Mouse (Mus musculus) liver, embryonic 15.5 days (tissue): ENCODE data around the gene Adra1d. TPM values are rescaled to one million over a fixed set of nuclear protein-coding genes. Genes with fewer than 3 reads are reported as not detected.

Source experiments
- ATAC-seq: fragments of 200-750 bp; cut with Nextera tagmentation; 2 replicates; pipeline ENCODE4 v1.8.0; 2017; ENCODE audit warnings: moderate number of reproducible peaks, mild to moderate bottlenecking, moderate library complexity; ENCODE audit not compliant: insufficient read depth
- H3K27ac ChIP-seq: fragments of 300-500 bp; sonication (generic); replicated peaks from 2 replicates; pipeline ENCODE4 v1.5.1; 2015; ENCODE audit warnings: mild to moderate bottlenecking, inconsistent platforms
- H3K27me3 ChIP-seq: fragments of 300-500 bp; sonication (generic); 2 replicates; pipeline ENCODE4 v1.6.1; 2015; ENCODE audit warnings: mild to moderate bottlenecking, inconsistent platforms
- H3K36me3 ChIP-seq: fragments of 300-500 bp; sonication (generic); replicated peaks from 2 replicates; pipeline ENCODE4 v1.6.1; 2015; ENCODE audit warnings: moderate library complexity, mild to moderate bottlenecking, inconsistent platforms
- H3K4me1 ChIP-seq: fragments of 300-500 bp; sonication (generic); replicated peaks from 2 replicates; pipeline ENCODE4 v1.6.1; 2015; ENCODE audit warnings: inconsistent platforms
- H3K4me2 ChIP-seq: fragments of 300-500 bp; sonication (generic); 2 replicates; pipeline ENCODE4 v1.6.1; 2015; ENCODE audit warnings: moderate library complexity, mild to moderate bottlenecking, inconsistent platforms
- H3K4me3 ChIP-seq: fragments of 300-500 bp; sonication (generic); replicated peaks from 2 replicates; pipeline ENCODE4 v1.5.1; 2015; ENCODE audit warnings: mild to moderate bottlenecking, inconsistent platforms
- H3K9ac ChIP-seq: fragments of 300-500 bp; sonication (generic); 2 replicates; pipeline ENCODE4 v1.6.1; 2015; ENCODE audit warnings: moderate library complexity, mild to moderate bottlenecking, inconsistent platforms
- H3K9me3 ChIP-seq: fragments of 300-500 bp; sonication (generic); replicated peaks from 2 replicates; pipeline ENCODE4 v1.6.1; 2016; ENCODE audit warnings: inconsistent platforms
- WGBS: fragments of 180-500 bp; shearing (Covaris S2); methylation state at CpG from one replicate; pipeline ENCODE4 v1.1.7; 2015; ENCODE audit warnings: mixed read lengths; ENCODE audit not compliant: insufficient replicate concordance; 5-methylcytosine and 5-hydroxymethylcytosine counted together
- polyA plus RNA-seq: library from polyadenylated mRNA; unstranded; fragments of >200 nt; fragmentation: Nextera tagmentation; extraction: Ambion mirVana; gene quantifications from 2 replicates; pipeline ENCODE4 v1.2.1, GENCODE M21; 2015

Gene Adra1d
- polyA plus RNA-seq, 1 experiment from 2014 or later = 0.41 TPM

DNA sequence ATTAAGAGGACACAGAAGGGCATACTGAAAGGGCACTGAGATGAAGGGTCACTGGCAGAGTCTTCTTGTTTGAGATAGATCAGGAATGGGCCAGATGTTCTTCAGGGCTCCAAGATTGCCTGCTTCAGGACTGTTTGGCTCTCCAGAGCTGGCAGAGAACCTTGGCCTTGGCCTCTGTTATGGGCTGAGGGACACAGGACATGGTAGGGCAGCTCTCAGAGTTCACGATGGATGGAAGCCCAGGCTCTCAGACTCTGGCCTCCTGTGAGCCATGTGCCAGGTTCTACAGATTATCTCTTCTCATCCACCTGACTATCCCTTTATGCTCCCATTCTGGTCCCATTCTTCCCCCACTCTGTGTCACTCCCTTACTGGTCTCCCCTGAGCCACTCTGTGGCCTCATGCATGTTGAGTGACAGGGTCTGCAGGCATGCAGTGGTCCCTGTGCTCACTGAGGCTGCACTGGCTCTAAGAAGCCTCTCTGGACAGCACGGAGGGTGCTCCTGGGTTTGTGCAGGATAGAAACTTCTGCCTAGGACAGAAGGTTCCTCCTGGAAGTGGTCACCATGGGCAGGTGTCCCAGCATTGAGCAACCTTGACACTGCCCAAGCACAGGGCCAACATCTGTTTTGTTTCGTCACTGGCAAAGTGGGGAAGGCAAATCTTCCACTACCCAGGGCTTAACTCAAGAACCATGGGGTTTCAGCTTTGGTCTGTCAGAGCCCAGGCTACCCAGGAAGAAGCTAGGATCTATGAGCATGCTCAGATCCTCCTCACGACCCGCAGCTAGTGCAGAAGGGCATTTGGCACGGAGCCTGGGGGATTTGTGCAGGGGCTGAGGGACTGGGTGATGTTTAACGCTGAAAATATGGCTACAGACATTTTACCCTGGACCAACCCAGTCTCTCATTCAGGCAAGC is 10.1 kb downstream of the Adra1d start:
- Histone ChIP-seq H3K36me3 (no peaks in the 10 kb centered on the region), H3K27me3 (peaks cover 91% of the 10 kb centered on the region), H3K4me1 (no peaks in the 10 kb centered on the region), H3K9ac (no peak overlapping the region), H3K4me3 (no peak overlapping the region), H3K27ac (no peak overlapping the region), H3K4me2 (no peak overlapping the region), H3K9me3 (no peaks in the 10 kb centered on the region)
- WGBS = 35% methylated on average over 7 of the region's 7 CpGs
- no peak for ATAC-seq

DNA sequence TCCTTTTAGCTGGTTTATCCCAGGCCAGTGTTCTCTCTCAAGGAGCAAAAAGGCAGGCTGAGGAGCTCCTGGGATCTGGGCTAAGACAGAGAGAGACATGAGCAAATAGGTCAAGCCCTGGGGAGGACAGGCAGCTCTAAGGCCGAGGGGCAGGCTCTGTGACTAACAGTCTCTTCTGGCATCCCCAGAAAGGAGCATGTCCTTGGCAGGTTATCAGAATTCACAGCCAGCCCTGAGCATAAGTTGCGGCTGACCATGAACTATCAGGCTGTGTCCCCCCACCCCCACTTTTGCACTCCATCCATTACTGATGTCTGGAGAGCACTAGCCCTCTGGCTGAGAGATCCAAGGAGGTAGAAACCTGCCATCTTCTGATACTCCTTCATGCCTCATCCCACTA is 11.2 kb downstream of the Adra1d start:
- no peak overlapping the region for H3K4me3 ChIP-seq
- no peak overlapping the region for H3K4me2 ChIP-seq
- no peak for ATAC-seq
- no peak overlapping the region for H3K9ac ChIP-seq
- H3K27ac ChIP-seq = no peak overlapping the region
- no peaks in the 10 kb centered on the region for H3K36me3 ChIP-seq
- H3K9me3 ChIP-seq = no peaks in the 10 kb centered on the region
- peaks cover 91% of the 10 kb centered on the region for H3K27me3 ChIP-seq
- 41% methylated on average over 2 of the region's 2 CpGs for WGBS
- peaks cover 8% of the 10 kb centered on the region for H3K4me1 ChIP-seq

DNA sequence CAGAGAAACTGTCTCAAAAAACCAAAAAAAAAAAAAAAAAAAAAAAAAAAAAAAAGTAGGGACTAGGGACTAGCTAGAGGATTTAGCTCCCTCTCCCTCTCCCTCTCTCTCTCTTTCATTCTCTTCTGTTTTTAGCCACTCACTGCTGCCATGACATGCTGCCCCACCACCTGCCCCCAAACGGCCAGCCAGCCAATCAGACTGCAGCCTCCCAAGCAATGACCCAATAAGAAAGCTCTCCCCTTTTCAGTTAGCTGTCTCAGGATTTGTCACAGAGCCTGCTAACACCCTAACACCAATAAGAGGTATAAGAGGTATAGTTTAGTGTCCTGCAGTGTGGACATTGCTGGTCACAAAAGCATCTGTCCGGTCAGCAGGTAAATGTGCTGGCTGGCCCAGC is 11.6 kb downstream of the Adra1d start:
- no peaks in the 10 kb centered on the region for H3K9me3 ChIP-seq
- no peaks in the 10 kb centered on the region for H3K36me3 ChIP-seq
- 42% methylated on average over 2 of the region's 2 CpGs for WGBS
- peaks cover 92% of the 10 kb centered on the region for H3K27me3 ChIP-seq
- no peak for ATAC-seq
- no peak overlapping the region for H3K27ac ChIP-seq
- H3K4me2 ChIP-seq = no peak overlapping the region
- no peak overlapping the region for H3K4me3 ChIP-seq
- peaks cover 12% of the 10 kb centered on the region for H3K4me1 ChIP-seq
- H3K9ac ChIP-seq = no peak overlapping the region

DNA sequence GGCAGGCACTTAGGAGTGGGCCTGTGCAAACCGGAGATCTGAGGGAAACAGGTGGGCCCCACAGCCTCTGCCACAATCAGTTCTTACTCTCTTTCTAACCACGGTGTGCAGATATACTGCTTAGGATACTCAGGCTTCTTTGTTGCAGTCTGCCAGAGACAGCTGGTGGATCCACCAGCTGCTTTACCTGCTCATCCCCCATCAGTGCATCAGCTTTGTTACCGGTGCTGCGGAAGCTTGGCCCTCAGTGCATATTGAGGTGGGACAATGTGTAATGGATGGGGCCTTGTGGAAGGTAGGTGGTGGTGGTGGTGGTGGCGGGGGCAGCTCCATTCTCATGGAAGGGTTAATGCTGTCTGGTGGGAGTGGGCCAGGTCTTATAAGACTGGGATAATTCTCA is 13.0 kb downstream of the Adra1d start:
- no peak for ATAC-seq
- Histone ChIP-seq H3K9me3 (no peaks in the 10 kb centered on the region), H3K9ac (no peak overlapping the region), H3K4me3 (no peak overlapping the region), H3K27me3 (peaks cover 98% of the 10 kb centered on the region), H3K36me3 (no peaks in the 10 kb centered on the region), H3K4me1 (peaks cover 13% of the 10 kb centered on the region), H3K27ac (no peak overlapping the region), H3K4me2 (no peak overlapping the region)
- WGBS = 62% methylated on average over 5 of the region's 5 CpGs

DNA sequence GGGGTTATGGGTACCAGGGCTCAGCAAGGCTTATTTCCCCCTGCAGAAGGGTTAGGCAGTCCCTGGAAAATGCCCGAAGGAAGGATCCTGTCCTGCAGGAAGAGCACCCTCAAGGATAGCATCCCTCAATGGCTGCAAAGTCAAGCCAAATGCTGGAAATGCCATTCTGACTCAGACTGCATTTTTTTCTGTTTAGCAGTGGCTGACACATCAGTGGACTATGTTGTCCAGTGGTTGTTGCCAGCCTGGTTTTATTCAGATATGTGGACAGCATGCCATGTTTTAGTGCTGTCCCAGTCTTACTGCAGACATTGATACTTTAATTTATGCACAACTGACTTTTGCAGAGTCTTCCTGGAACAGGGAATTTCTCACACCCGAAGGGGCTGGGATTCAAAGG is 13.8 kb downstream of the Adra1d start:
- ATAC-seq = no peak
- no peak overlapping the region for H3K9ac ChIP-seq
- H3K4me2 ChIP-seq = no peak overlapping the region
- H3K9me3 ChIP-seq = no peaks in the 10 kb centered on the region
- 34% methylated on average over 2 of the region's 2 CpGs for WGBS
- H3K27ac ChIP-seq = no peak overlapping the region
- H3K4me3 ChIP-seq = no peak overlapping the region
- no peaks in the 10 kb centered on the region for H3K36me3 ChIP-seq
- peaks cover 13% of the 10 kb centered on the region for H3K4me1 ChIP-seq
- peaks cover 98% of the 10 kb centered on the region for H3K27me3 ChIP-seq

DNA sequence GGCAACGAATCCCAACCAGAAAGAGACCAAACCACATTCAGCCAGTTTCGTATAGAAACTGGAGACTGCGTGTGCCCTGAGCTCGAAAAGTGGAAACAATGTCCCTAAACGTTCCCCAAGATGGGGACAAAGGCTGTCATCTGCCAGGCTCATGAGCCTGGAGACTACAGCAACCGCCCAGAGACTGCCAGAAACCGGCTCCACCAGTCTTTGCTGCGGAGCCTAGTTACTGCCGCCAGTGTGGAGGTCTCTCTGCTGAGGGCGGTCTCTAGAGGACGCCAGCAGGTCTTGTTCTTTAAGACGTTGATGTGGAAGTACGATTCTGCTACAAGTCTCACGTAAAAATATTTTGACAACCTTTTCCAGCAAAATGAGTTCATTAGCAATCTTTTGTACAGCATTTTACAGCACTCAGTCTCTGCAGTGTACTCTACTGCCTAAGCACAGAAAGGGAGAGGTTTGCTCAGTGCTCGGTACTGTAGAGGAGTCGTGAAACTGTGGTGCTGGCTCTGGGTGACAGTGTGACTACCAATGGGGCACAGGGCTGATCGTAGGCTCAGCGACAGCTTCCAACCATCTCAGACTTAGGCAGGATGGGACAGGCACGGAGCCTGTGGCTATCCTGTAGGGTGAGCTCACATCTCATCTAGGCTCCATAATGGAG is 15.2 kb downstream of the Adra1d start:
- Histone ChIP-seq H3K9me3 (no peaks in the 10 kb centered on the region), H3K4me2 (no peak overlapping the region), H3K9ac (no peak overlapping the region), H3K36me3 (no peaks in the 10 kb centered on the region), H3K4me1 (peaks cover 13% of the 10 kb centered on the region), H3K27ac (no peak overlapping the region), H3K4me3 (no peak overlapping the region), H3K27me3 (peaks cover 89% of the 10 kb centered on the region)
- ATAC-seq = no peak
- WGBS = 11% methylated on average over 19 of the region's 19 CpGs

DNA sequence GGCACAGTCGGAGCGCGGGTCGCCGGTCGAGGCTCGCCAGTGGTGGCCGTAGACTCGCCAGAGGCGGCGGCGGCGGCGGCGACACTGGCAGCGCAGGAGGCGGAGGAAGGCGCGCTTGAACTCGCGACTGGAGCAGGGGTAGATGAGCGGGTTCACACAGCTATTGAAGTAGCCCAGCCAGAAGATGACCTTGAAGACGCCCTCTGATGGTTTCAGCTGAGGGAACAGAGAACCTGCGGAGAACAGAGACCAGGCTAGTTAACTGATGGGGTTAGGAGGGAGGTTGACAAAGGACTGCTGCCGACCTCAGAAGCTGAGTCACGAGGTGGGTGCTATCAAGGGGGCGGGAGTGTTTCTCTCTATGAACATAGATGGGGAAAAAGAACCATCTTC is 15.8 kb downstream of the Adra1d start:
- H3K9me3 ChIP-seq = no peaks in the 10 kb centered on the region
- peak overlapping the region; percentile 42 for H3K4me3 ChIP-seq
- H3K36me3 ChIP-seq = no peaks in the 10 kb centered on the region
- peaks cover 87% of the 10 kb centered on the region for H3K27me3 ChIP-seq
- H3K27ac ChIP-seq = no peak overlapping the region
- H3K4me1 ChIP-seq = peaks cover 13% of the 10 kb centered on the region
- no peak for ATAC-seq
- no peak overlapping the region for H3K9ac ChIP-seq
- H3K4me2 ChIP-seq = peak overlapping the region; percentile 62
- WGBS = under 1% methylated on average over 27 of the region's 27 CpGs

DNA sequence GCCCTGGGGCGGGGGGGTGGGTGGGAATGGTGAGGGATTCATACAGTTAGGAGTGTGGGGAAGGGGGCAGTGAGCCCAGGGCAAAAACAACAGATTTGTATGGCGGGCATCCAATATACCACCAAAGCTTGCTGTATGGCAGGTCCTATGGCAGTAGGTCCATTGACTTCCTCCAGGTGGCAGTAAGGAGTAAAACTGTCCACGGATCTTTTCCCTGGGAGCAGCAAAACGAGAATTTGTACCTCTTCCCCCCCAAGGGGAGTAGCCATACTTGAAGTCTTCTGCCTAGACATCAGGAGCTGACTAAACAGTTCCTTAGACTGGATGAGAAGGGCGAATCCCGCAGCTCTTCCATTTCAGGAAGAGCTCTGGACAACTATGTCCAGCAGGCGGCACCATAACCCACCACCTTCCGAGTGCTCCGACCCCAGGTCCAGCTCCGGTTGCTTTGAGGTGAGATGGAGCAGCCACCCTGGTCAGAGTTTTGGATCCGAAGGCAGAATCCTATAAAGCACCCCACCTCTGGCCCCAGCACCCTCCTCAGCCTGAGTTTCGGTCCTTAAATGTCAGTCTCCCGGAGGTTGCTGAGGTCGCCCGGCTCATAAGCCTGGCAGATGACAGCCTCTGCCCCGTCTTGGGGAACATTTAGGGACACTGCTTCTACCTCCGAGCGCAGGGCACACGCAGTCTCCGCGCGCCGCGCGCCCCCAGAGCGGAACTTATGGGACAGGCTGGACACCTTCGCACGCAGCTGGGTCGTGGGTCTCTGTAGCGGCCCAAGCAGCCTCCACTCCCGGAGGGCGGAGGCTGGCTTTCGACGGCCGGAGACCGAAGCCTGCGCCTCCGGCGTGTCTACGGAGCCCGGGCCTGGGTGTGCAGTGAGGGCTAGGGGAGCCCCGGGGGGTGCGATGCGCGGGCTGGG is 16.4 kb downstream of the Adra1d start:
- ATAC-seq = no peak
- WGBS = 2% methylated on average over 45 of the region's 45 CpGs
- peak overlapping the region; percentile 42 for H3K4me3 ChIP-seq
- H3K9me3 ChIP-seq = no peaks in the 10 kb centered on the region
- peak overlapping the region; percentile 62 for H3K4me2 ChIP-seq
- H3K9ac ChIP-seq = no peak overlapping the region
- H3K36me3 ChIP-seq = no peaks in the 10 kb centered on the region
- peaks cover 13% of the 10 kb centered on the region for H3K4me1 ChIP-seq
- H3K27me3 ChIP-seq = peaks cover 80% of the 10 kb centered on the region
- no peak overlapping the region for H3K27ac ChIP-seq

DNA sequence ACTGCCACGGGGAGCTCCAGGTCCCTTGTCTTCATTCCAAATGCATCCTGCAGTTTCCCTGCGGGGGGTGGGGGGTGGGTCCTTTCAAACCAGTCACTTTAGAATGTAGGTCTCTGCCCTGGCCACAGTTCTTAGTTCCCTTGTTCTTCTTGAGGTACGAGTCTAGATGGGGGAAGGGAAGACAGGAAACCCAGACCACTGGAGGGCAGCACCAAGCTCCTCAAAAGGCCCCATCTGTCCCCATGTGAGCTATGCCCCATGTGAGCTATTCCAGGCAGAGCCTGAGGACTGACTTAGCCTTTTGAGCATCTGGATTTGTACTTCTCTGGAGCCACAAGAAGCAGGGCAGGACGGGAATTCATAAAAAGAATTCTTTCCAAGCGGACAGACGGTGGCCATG is 19.6 kb downstream of the Adra1d start:
- Histone ChIP-seq H3K27ac (no peak overlapping the region), H3K4me3 (no peak overlapping the region), H3K27me3 (peaks cover 51% of the 10 kb centered on the region), H3K9me3 (no peaks in the 10 kb centered on the region), H3K4me1 (peaks cover 13% of the 10 kb centered on the region), H3K4me2 (no peak overlapping the region), H3K9ac (no peak overlapping the region), H3K36me3 (no peaks in the 10 kb centered on the region)
- WGBS = 31% methylated on average over 6 of the region's 6 CpGs
- no peak for ATAC-seq

DNA sequence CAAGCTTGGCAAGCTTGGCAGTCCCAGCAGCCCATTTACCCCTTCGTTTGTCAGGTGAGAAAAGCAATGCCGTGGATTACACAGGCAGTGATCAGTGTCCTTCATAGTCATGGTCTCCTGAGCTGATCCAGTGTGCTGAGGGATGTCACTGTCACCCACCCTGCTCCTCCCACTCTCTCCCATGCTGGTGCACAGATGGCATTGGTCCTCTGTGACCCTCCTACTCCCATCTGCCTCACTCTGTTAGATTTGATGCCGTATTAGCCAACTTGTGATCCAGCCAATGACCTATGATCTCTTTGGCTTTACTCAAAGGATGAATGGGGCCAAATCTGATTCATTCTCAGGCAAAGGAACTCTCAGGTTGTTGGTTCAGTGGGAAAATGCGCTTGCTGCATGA is 20.4 kb downstream of the Adra1d start:
- H3K9me3 ChIP-seq = no peaks in the 10 kb centered on the region
- WGBS = 57% methylated on average over 4 of the region's 4 CpGs
- ATAC-seq = no peak
- H3K4me3 ChIP-seq = no peak overlapping the region
- H3K27me3 ChIP-seq = peaks cover 43% of the 10 kb centered on the region
- peaks cover 12% of the 10 kb centered on the region for H3K4me1 ChIP-seq
- no peak overlapping the region for H3K4me2 ChIP-seq
- no peaks in the 10 kb centered on the region for H3K36me3 ChIP-seq
- H3K9ac ChIP-seq = no peak overlapping the region
- no peak overlapping the region for H3K27ac ChIP-seq

DNA sequence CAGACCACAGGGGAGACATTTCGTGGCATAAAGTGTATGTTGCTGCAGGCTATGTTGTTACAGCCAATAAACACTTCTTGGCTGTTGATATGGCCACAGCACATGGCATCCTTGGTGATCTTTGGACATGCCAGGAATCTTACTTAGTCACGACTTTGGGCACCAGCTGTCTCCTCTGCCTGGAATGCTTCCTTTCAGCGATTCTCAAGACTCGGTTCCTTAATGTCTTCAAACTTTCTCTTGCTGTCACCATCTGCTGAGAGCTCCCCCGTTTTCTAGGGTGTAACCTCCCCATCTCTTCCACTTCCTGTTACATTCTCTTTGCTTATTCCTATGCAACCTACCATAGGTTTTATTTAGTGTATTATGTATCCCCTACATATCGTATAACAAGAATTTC is 22.3 kb downstream of the Adra1d start:
- H3K9ac ChIP-seq = no peak overlapping the region
- no peak overlapping the region for H3K27ac ChIP-seq
- H3K4me2 ChIP-seq = no peak overlapping the region
- H3K4me3 ChIP-seq = no peak overlapping the region
- ATAC-seq = no peak
- H3K9me3 ChIP-seq = no peaks in the 10 kb centered on the region
- no peaks in the 10 kb centered on the region for H3K4me1 ChIP-seq
- 59% methylated on average over 6 of the region's 6 CpGs for WGBS
- peaks cover 24% of the 10 kb centered on the region for H3K27me3 ChIP-seq
- H3K36me3 ChIP-seq = no peaks in the 10 kb centered on the region
